ENCODE assay signal across 8 mouse cellular contexts in the genomic region with DNA sequence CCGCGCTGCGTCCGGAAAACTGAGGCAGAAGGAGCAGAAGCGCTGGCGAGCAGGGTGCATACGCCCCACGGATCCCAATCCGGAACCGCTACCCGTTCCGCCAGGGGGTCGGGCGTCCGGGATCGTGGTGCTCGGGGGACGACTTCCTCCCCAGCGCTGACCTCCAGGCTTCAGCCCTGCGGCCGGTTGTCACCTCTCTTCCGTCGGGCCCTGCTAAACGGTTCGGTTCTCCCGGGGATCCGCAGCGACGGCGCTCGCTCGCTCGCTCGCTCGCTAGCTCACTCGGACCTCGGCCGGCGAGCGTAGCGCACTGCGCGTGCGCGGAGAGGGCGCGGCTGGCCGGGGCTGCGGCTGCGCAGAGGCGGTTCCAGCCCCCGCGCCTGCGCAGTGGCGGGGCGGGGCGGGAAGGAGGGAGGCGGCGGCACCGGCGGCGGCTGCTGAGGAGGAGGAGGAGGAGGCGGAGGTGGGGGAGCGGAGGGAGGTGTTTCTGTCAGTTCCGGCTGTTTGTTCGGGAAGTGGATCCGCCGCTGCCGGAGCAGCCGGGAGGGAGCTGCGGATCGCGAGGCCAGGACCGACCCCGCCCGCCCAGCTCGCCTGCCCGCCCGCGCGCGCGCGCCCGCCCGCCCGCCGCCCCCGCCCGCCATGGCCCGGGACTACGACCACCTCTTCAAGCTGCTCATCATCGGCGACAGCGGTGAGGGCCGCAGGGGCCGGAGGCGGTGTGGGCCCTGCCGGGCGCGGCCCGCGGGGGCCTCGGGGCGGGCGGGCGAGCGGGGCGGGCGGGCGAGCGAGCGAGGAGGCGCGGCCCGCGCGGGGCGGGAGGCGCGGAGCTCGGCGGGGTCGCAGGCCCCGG. TPM values are rescaled to one million over a fixed set of nuclear protein-coding genes. Genes with fewer than 3 reads are reported as not detected.
DNase-seq lines count a peak whose midpoint lies in the region; ATAC-seq and TF ChIP-seq lines count a peak whose summit lies in the region.

A gene (plus strand): TSS at position 404 of the 853 bp plus-strand sequence.

- peak; percentile 89 for DNase-seq in c-Kit-positive CD71-positive TER-119-positive erythroid progenitor cells, embryonic 14.5 days (ENCODE audit: low spot score)
- DNase-seq in heart, postnatal 10 days, result peak; percentile 96
- DNase-seq in large intestine, adult 2 months (ENCODE audit: low read depth, low spot score), result peak; percentile 54
- DNase-seq in liver, postnatal 0 days, result peak; percentile 96
- DNase-seq in testis, postnatal 10 days (ENCODE audit: low spot score), result peak; percentile 97

- under 1% methylated on average over 51 of the region's 125 CpGs for WGBS in forebrain, embryonic 13.5 days
- WGBS in large intestine, adult 2 months, result under 1% methylated on average over 116 of the region's 125 CpGs
- WGBS in liver, postnatal 0 days (ENCODE audit: insufficient replicate concordance), result under 1% methylated on average over 49 of the region's 125 CpGs
- under 1% methylated on average over 76 of the region's 125 CpGs for WGBS in neural tube, embryonic 14.5 days

- TF ChIP-seq CTCF in E14TG2a.4 (conservative IDR thresholded peaks at IDR 0.05; ENCODE audit: low read length), result no peak
- TF ChIP-seq CTCF in liver, postnatal 0 days (IDR thresholded peaks at IDR 0.05; ENCODE audit: low read depth), result peak; percentile 30

- H3K27ac ChIP-seq in forebrain, embryonic 13.5 days, result peak within 1 kb of the TSS; percentile 85
- H3K27ac ChIP-seq in liver, postnatal 0 days (ENCODE audit: low read depth), result peak within 1 kb of the TSS; percentile 96
- peak within 1 kb of the TSS; percentile 88 for H3K27ac ChIP-seq in neural tube, embryonic 14.5 days (ENCODE audit: low read depth, low read length)

- H3K4me2 ChIP-seq in forebrain, embryonic 13.5 days, result peak within 1 kb of the TSS; percentile 86
- peak within 1 kb of the TSS; percentile 84 for H3K4me2 ChIP-seq in liver, postnatal 0 days (ENCODE audit: low read depth, low read length)
- peak within 1 kb of the TSS; percentile 84 for H3K4me2 ChIP-seq in neural tube, embryonic 14.5 days (ENCODE audit: low read depth, low read length)

- H3K36me3 ChIP-seq in E14TG2a.4 (ENCODE audit: insufficient read depth, low read length), result peaks cover 28% of the 10 kb centered on the region
- peaks cover 5% of the 10 kb centered on the region; the same call in 1 of the 2 replicates for H3K36me3 ChIP-seq in forebrain, embryonic 13.5 days (ENCODE audit: poor library complexity, severe bottlenecking)
- H3K36me3 ChIP-seq in liver, postnatal 0 days (replicated peaks; ENCODE audit: insufficient read depth, low read length), result peaks cover 6% of the 10 kb centered on the region
- H3K36me3 ChIP-seq in neural tube, embryonic 14.5 days (ENCODE audit: control insufficient read depth, insufficient read depth, low read length), result no peaks in the 10 kb centered on the region

- peaks cover 5% of the 10 kb centered on the region; the same call in 1 of the 2 replicates for H3K27me3 ChIP-seq in E14TG2a.4 (ENCODE audit: insufficient read depth, low read length)
- no peaks in the 10 kb centered on the region for H3K27me3 ChIP-seq in forebrain, embryonic 13.5 days
- no peaks in the 10 kb centered on the region for H3K27me3 ChIP-seq in liver, postnatal 0 days (ENCODE audit: insufficient read depth, low read length)
- H3K27me3 ChIP-seq in neural tube, embryonic 14.5 days (ENCODE audit: control insufficient read depth, insufficient read depth, low read length), result no peaks in the 10 kb centered on the region

- H3K4me1 ChIP-seq in E14TG2a.4 (replicated peaks; ENCODE audit: low read depth, low read length), result peaks cover 71% of the 10 kb centered on the region
- H3K4me1 ChIP-seq in forebrain, embryonic 13.5 days, result peaks cover 49% of the 10 kb centered on the region
- H3K4me1 ChIP-seq in liver, postnatal 0 days (ENCODE audit: insufficient read depth), result peaks cover 63% of the 10 kb centered on the region
- peaks cover 30% of the 10 kb centered on the region for H3K4me1 ChIP-seq in neural tube, embryonic 14.5 days (ENCODE audit: control insufficient read depth, insufficient read depth, low read length)

- no peak for TF ChIP-seq EP300 in liver, postnatal 0 days (IDR thresholded peaks at IDR 0.05; ENCODE audit: low read depth)

- peak within 1 kb of the TSS; percentile 83 for H3K9ac ChIP-seq in forebrain, embryonic 13.5 days
- peak within 1 kb of the TSS; percentile 89 for H3K9ac ChIP-seq in liver, postnatal 0 days (replicated peaks)
- H3K9ac ChIP-seq in neural tube, embryonic 14.5 days (replicated peaks; ENCODE audit: low read depth, low read length), result peak within 1 kb of the TSS; percentile 89

- intact Hi-C loops in heart, postnatal 10 days (cut with DNase I), result no loop called here

- peak; percentile 88 for ATAC-seq in forebrain, embryonic 13.5 days
- ATAC-seq in liver, postnatal 0 days, result peak; percentile 90
- peak; percentile 78 for ATAC-seq in neural tube, embryonic 14.5 days (ENCODE audit: low read depth)

- H3K4me3 ChIP-seq in E14TG2a.4 (replicated peaks; ENCODE audit: low read length), result peak within 1 kb of the TSS; percentile 97
- H3K4me3 ChIP-seq in forebrain, embryonic 13.5 days, result peak within 1 kb of the TSS; percentile 86
- peak within 1 kb of the TSS; percentile 74 for H3K4me3 ChIP-seq in liver, postnatal 0 days (ENCODE audit: low read depth, low read length)
- peak within 1 kb of the TSS; percentile 71 for H3K4me3 ChIP-seq in neural tube, embryonic 14.5 days (ENCODE audit: low read depth, low read length)

- no peaks in the 10 kb centered on the region for H3K9me3 ChIP-seq in E14TG2a.4 (ENCODE audit: low read length)
- H3K9me3 ChIP-seq in forebrain, embryonic 13.5 days (replicated peaks), result no peaks in the 10 kb centered on the region
- no peaks in the 10 kb centered on the region for H3K9me3 ChIP-seq in liver, postnatal 0 days (ENCODE audit: low read length)
- no peaks in the 10 kb centered on the region for H3K9me3 ChIP-seq in neural tube, embryonic 14.5 days (ENCODE audit: control insufficient read depth, low read length)

RNA-seq across cellular contexts. Expression of the gene that starts here (rescaled TPM):
- 10.6 and 12.1 TPM in 2 replicates for polyA plus RNA-seq in forebrain, embryonic 13.5 days (2015; fragmentation: Nextera tagmentation; extraction: Ambion mirVana)
- total RNA-seq in heart, postnatal 10 days (2021), result 10 to 100 TPM; 51.0 to 52.2 TPM
- 52.8 and 56.6 TPM in 2 replicates for polyA plus RNA-seq in large intestine, adult 2 months (2012; rRNA removed)
- polyA plus RNA-seq in liver, postnatal 0 days (2015; fragmentation: Nextera tagmentation; extraction: Ambion mirVana), result 7.6 and 8.6 TPM in 2 replicates
- polyA plus RNA-seq in neural tube, embryonic 14.5 days (2014; fragmentation: Nextera tagmentation; extraction: Ambion mirVana), result 22.0 and 23.4 TPM in 2 replicates

Comparison
In these comparisons a context has a peak if more than half of its experiments do, and no peak if none do; other contexts are left out.
1. Peak in every context shown above with its lines: DNase-seq, ATAC-seq, H3K4me3 ChIP-seq and H3K27ac ChIP-seq.